Mouse (Mus musculus): ENCODE measurements around the gene Smarce1. TPM values are rescaled to one million over a fixed set of nuclear protein-coding genes. Genes with fewer than 3 reads are reported as not detected.

The Smarce1 gene
- polyA plus RNA-seq (2015; fragmentation: Nextera tagmentation; extraction: Ambion mirVana), result 322 and 331 TPM in 2 replicates

DNA sequence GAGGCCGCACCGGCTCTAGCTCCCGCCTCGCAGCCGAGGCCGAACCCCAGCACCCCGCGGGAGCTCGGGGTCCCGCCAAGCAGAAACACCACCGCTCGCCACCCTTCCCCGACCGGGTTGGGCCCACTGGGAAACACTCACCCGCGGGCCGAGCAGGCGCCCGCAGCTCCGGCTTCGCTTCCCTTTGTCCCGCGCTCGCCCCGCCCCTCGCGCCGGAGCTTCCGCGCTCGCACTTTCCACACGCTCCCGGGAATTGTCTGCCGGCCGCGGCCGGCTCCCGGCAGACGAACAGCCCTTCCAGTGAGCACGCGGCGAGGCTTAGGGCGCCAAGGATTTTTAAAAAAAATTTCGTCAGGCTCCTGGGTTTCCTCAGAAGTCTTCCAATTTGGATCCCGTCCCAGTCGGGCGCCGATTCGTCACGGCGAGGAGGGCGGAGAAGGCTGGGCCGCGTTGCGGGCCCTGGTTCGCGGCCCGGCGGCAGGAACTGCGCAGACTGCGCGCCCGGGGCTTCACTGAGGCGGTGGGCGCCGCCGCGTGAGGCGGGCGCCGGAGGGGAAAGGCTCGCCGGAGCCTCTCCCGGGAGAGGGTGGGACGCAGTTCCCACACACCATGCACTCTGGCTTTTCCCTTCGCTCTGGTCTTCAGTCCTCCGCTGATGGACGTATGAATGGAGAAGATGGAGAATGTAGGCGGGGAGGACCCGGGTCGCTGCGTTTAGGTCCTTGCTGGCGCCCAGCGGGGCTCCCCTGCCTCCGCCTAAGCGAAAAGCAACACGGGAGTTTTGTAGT lies at the start of gene Smarce1:
TSS of gene Smarce1 (minus strand) at position 757 of the 788 bp plus-strand sequence.
- peak; percentile 94 for ATAC-seq (replicated peaks)
- H3K9ac ChIP-seq, result peak within 1 kb of the TSS; percentile 99
- H3K4me1 ChIP-seq, result peaks cover 38% of the 10 kb centered on the region
- peak within 1 kb of the TSS; percentile 97 for H3K27ac ChIP-seq
- H3K27me3 ChIP-seq (replicated peaks), result no peaks in the 10 kb centered on the region
- H3K9me3 ChIP-seq, result no peaks in the 10 kb centered on the region
- H3K4me2 ChIP-seq, result peak within 1 kb of the TSS; percentile 78
- peak within 1 kb of the TSS; percentile 98 for H3K4me3 ChIP-seq
- H3K36me3 ChIP-seq (replicated peaks), result no peaks in the 10 kb centered on the region; the same call in 1 of the 2 replicates
- WGBS, result under 1% methylated on average over 81 of the region's 87 CpGs

DNA sequence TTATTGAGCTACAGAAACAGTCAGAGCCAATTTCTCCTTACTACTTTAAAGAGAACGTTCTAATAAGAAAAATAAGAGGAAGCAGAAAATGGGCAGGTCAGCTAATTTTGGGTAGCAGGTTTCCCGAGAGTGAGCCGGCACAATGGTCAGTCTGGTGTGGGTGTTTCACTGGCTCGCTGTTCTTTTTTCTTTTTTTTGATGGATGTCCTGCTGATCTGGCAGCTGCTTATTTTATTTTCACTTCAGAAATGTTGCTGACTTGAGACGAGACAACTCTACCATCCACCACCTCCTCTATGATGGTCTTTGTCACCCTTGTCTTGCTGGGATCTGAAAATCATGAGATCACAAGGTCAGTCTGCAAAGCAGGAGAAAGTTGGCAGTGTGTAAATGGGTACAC lies 49.2 kb upstream of the Smarce1 start:
- no peak overlapping the region for H3K27ac ChIP-seq

DNA sequence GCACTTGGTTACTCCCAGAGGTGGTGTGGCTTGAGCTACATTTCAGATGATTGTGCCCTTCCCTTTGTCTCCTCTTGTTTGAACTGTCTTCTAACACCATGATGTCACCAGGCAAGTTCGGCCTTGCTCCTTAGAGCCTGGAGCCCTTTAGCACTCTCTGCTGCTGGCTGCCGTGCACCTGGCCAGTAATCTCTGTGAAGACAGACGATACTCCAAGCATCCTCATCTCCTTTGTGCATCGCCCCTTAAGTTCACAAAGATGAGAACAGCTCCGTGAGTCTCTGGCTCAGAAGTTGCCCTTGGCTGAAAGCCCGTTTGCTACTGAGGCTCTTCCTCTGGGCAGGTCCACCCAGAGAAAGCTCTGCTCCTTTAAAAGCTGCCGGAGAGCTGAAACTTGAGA lies 46.0 kb upstream of the Smarce1 start:
- Histone ChIP-seq H3K27me3 (replicated peaks) (no peaks in the 10 kb centered on the region), H3K27ac (no peak overlapping the region), H3K9me3 (no peaks in the 10 kb centered on the region), H3K36me3 (replicated peaks) (no peaks in the 10 kb centered on the region), H3K9ac (no peak overlapping the region), H3K4me1 (no peaks in the 10 kb centered on the region), H3K4me2 (no peak overlapping the region), H3K4me3 (no peak overlapping the region)
- no peak for ATAC-seq (replicated peaks)
- 64% methylated on average over 7 of the region's 7 CpGs for WGBS

More for the DNA sequence above, 49.2 kb upstream of the Smarce1 start:
- no peak overlapping the region for H3K9ac ChIP-seq
- H3K9me3 ChIP-seq, result no peaks in the 10 kb centered on the region
- ATAC-seq (replicated peaks), result no peak
- H3K4me1 ChIP-seq, result no peaks in the 10 kb centered on the region
- no peaks in the 10 kb centered on the region for H3K36me3 ChIP-seq (replicated peaks)
- H3K4me3 ChIP-seq, result no peak overlapping the region
- H3K4me2 ChIP-seq, result no peak overlapping the region
- H3K27me3 ChIP-seq (replicated peaks), result no peaks in the 10 kb centered on the region
- 74% methylated on average over 5 of the region's 5 CpGs for WGBS

DNA sequence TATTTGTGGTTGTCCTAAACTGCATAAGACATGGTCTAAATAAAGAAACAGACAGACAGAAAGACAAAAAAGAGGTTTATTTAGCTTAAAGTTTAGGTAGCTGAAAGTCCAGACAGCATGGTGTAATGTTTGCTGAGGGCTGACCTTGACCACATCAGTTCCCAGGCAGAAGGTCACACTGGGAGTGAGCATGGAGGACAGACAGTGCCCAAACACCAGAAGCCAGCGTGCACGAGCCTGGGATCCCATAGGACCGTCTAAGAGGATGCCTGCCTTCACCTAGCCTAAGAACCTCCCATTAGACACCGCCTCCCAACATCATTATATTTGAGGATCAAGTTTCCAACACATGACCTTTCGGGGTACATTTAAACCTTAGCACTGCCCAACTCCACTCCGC lies 44.8 kb upstream of the Smarce1 start:
- H3K4me1 ChIP-seq, result no peaks in the 10 kb centered on the region
- no peak overlapping the region for H3K4me3 ChIP-seq
- H3K36me3 ChIP-seq (replicated peaks), result no peaks in the 10 kb centered on the region
- H3K9ac ChIP-seq, result no peak overlapping the region
- H3K9me3 ChIP-seq, result no peaks in the 10 kb centered on the region
- 88% methylated on average over 6 of the region's 6 CpGs for WGBS
- H3K27ac ChIP-seq, result no peak overlapping the region
- ATAC-seq (replicated peaks), result no peak
- no peaks in the 10 kb centered on the region for H3K27me3 ChIP-seq (replicated peaks)
- no peak overlapping the region for H3K4me2 ChIP-seq

DNA sequence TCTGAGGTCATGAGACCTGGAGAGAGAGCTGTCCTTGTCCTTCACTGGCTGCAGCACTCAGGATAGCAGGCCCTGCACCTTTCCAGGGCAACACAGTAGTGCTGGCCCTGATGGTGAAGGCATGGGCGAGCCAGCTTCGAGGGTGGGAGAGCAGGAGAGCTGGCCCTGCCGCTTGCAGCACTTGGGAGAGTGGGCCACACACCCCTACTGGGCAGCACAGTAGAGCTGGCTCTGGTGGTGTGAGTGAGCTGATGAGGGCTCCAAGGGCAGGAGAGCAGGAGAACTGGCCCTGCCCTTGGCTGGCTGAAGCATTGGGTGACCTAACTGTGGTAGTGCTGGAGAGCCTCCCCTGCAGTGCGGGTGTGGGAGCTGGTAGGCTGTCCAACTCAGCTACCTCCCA lies 41.9 kb upstream of the Smarce1 start:
- 90% methylated on average over 4 of the region's 4 CpGs for WGBS
- Histone ChIP-seq H3K4me3 (no peak overlapping the region), H3K4me1 (no peaks in the 10 kb centered on the region), H3K4me2 (no peak overlapping the region), H3K27ac (no peak overlapping the region), H3K9ac (no peak overlapping the region), H3K36me3 (replicated peaks) (no peaks in the 10 kb centered on the region), H3K27me3 (replicated peaks) (no peaks in the 10 kb centered on the region), H3K9me3 (no peaks in the 10 kb centered on the region)
- no peak for ATAC-seq (replicated peaks)

DNA sequence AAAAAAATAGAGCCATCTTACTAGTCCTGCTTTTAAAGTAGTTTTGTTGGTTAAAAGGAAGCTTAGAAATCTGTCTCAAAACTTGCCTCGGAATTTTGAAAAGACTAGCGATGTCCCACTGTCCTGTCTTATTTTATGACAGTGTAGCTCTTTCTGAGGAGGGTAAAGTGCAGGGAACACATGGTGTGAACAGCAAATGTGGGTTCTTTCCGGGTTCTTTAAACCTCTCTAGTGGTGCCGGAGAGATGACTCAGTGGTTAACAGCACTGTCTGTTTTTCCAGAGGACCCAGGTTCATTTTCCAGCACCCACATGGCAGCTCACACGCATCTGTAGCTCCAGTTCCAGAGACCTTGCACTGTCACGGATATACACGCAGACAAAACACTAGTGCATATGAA lies 38.4 kb upstream of the Smarce1 start:
- Histone ChIP-seq H3K27me3 (replicated peaks) (no peaks in the 10 kb centered on the region), H3K9ac (no peak overlapping the region), H3K9me3 (no peaks in the 10 kb centered on the region), H3K4me2 (no peak overlapping the region), H3K4me3 (no peak overlapping the region), H3K27ac (no peak overlapping the region), H3K36me3 (replicated peaks) (no peaks in the 10 kb centered on the region), H3K4me1 (peaks cover 2% of the 10 kb centered on the region; the same call in 1 of the 2 replicates)
- 78% methylated on average over 7 of the region's 7 CpGs for WGBS
- ATAC-seq (replicated peaks), result no peak

DNA sequence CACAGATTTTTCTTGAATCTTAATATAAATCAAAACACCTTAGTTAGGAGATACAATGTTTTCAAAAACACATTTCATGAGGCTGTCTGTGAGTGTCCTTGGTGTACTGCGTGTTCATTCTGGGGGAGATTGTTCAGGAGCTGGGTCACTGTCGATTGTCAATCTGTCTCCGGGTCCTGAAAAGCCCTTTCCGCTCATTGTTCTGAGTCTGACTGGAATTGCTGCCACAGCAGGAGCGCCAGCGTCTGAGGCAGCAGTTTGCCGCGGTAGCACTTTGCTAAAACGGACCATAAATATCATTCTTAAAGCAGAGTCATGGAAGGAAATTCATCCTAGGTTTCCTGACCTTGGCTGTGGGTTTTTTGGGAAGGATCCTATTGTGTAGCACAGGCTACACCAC lies 35.0 kb upstream of the Smarce1 start:
- no peak overlapping the region for H3K27ac ChIP-seq
- no peaks in the 10 kb centered on the region for H3K36me3 ChIP-seq (replicated peaks)
- no peak overlapping the region for H3K4me3 ChIP-seq
- H3K27me3 ChIP-seq (replicated peaks), result no peaks in the 10 kb centered on the region
- ATAC-seq (replicated peaks), result no peak
- peaks cover 2% of the 10 kb centered on the region; the same call in 1 of the 2 replicates for H3K4me1 ChIP-seq
- H3K9me3 ChIP-seq, result no peaks in the 10 kb centered on the region
- no peak overlapping the region for H3K4me2 ChIP-seq
- H3K9ac ChIP-seq, result no peak overlapping the region
- WGBS, result 22% methylated on average over 9 of the region's 9 CpGs

DNA sequence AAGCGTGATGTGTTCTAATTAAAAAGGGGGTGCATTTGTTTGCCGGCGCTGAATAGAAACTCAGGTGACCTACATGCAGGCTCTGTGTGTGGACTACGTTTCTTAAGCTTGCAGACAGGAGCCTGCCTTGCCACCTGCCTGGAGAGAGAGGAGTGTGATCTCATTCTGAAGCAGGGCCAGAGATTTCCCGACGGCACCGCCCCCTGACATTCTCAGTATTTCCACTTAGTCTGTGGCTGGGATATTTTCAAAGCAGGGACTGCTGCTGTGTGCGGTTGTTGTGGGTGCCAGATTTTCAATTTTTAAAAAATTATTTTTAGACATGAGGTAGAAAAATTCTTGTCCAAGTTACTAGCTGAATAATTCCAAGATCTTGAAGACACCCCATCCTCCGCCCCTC lies 34.4 kb upstream of the Smarce1 start:
- Histone ChIP-seq H3K4me3 (no peak overlapping the region), H3K9me3 (no peaks in the 10 kb centered on the region), H3K9ac (no peak overlapping the region), H3K4me1 (peaks cover 2% of the 10 kb centered on the region; the same call in 1 of the 2 replicates), H3K36me3 (replicated peaks) (no peaks in the 10 kb centered on the region), H3K4me2 (no peak overlapping the region), H3K27me3 (replicated peaks) (no peaks in the 10 kb centered on the region), H3K27ac (no peak overlapping the region)
- no peak for ATAC-seq (replicated peaks)
- WGBS, result 72% methylated on average over 9 of the region's 9 CpGs

DNA sequence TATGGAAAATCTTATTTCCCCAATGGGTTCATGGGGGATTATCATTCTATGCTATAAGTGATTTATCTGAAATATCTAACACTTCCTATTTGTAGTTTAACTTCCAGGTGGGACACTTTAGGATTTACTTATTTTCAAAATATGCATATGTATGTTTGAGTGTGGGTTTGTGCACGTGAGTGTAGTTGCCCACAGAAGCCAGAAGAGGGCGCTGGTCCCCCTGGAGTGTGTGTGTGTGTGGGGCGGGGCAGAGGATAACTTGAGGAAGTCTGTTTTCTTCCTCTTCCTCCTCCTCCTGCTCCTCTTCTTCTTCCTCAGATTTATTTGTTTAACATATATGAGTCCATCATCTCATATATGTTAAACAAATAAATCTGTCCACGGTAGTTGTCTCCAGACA lies 25.4 kb upstream of the Smarce1 start:
- H3K4me1 ChIP-seq, result no peaks in the 10 kb centered on the region
- H3K9me3 ChIP-seq, result no peaks in the 10 kb centered on the region
- no peak overlapping the region for H3K27ac ChIP-seq
- no peaks in the 10 kb centered on the region for H3K27me3 ChIP-seq (replicated peaks)
- H3K4me2 ChIP-seq, result no peak overlapping the region
- H3K36me3 ChIP-seq (replicated peaks), result no peaks in the 10 kb centered on the region
- 75% methylated on average over 4 of the region's 4 CpGs for WGBS
- H3K9ac ChIP-seq, result no peak overlapping the region
- no peak overlapping the region for H3K4me3 ChIP-seq
- no peak for ATAC-seq (replicated peaks)

DNA sequence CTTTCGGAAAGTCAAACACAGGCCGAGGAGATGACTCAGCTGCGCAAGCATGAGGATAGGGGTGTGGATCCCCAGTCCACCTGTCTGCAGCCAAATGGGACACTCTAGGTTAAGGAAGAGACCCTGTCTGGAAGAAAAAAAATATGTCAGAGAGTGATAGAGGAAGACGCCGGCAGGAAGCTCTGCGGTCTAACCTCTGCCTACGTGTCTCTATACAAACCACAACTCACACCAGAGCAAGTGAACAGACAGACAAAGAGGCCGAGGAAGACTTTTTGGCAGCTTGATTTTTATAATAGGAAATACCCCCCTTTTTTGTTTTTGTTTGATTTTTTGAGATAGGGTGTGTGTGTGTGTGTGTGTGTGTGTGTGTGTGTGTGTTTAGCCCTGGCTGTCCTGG lies 24.5 kb upstream of the Smarce1 start:
- H3K9ac ChIP-seq, result no peak overlapping the region
- no peak overlapping the region for H3K4me3 ChIP-seq
- no peak overlapping the region for H3K4me2 ChIP-seq
- ATAC-seq (replicated peaks), result no peak
- H3K9me3 ChIP-seq, result no peaks in the 10 kb centered on the region
- WGBS, result 96% methylated on average over 8 of the region's 8 CpGs
- no peaks in the 10 kb centered on the region for H3K36me3 ChIP-seq (replicated peaks)
- no peak overlapping the region for H3K27ac ChIP-seq
- no peaks in the 10 kb centered on the region for H3K4me1 ChIP-seq
- H3K27me3 ChIP-seq (replicated peaks), result no peaks in the 10 kb centered on the region

DNA sequence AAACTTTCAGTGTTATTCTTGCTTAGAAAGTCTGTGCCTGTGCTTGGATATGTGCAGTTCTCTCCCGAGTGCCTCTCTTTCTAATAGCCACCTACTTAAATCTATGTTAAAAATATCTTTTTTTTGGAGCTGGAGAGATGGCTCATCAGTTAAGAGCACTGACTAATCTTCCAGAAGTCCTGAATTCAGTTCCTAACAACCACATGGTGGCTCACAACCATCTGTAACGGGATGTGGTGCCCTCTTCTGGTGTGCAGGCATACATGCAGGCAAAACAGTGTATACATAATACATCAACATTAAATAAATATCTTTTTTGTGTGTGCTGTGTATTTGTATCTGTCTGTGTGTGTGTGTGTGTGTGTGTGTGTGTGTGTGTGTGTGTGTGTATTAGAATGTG lies 23.1 kb upstream of the Smarce1 start:
- H3K4me1 ChIP-seq, result no peaks in the 10 kb centered on the region
- ATAC-seq (replicated peaks), result no peak
- no peak overlapping the region for H3K9ac ChIP-seq
- no peaks in the 10 kb centered on the region for H3K36me3 ChIP-seq (replicated peaks)
- no peak overlapping the region for H3K27ac ChIP-seq
- WGBS, result 56% methylated on average over 2 of the region's 2 CpGs
- H3K4me2 ChIP-seq, result no peak overlapping the region
- no peaks in the 10 kb centered on the region for H3K27me3 ChIP-seq (replicated peaks)
- no peak overlapping the region for H3K4me3 ChIP-seq
- no peaks in the 10 kb centered on the region for H3K9me3 ChIP-seq

DNA sequence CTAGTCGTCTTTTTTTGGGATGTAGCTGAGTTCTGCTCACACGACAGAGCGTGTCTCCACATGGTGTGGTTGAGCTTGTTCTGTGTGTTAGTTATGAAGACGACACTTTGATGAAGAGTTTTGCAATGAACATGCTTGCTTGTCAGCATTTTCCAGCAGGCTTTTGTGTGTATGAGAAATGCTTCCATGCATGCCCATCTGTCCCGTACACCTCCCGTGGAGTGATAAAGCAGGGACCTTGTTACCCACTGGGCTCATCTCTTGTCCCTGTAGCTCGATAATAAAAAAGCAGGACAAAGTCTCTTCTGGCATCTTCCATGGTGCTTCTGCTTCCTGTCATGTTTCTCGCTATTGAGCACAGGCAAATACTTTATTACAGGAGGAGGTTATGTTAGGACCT lies 21.9 kb upstream of the Smarce1 start:
- ATAC-seq (replicated peaks), result no peak
- 57% methylated on average over 8 of the region's 8 CpGs for WGBS

DNA sequence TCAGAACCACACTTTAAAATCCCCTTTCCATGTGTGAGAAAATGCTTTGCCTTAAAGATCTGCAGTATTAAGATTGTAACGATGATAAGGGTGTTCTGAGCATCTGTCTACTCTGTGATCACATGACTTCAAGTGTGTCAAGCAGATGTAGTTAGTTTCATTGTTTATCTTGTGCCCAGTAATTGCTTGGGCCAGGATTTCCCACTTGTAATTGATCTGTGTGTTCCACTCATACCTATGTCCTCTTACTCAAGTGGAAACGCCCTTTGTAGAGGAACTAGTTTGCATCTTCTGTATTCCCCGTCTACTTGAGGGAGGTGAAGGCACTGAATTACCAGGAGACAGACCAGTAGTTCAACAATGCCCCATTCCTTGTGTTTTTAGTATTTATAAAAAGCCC lies 19.8 kb upstream of the Smarce1 start:
- Histone ChIP-seq H3K4me1 (no peaks in the 10 kb centered on the region), H3K4me3 (no peak overlapping the region), H3K36me3 (replicated peaks) (no peaks in the 10 kb centered on the region), H3K9me3 (no peaks in the 10 kb centered on the region), H3K27ac (no peak overlapping the region), H3K4me2 (no peak overlapping the region), H3K27me3 (replicated peaks) (no peaks in the 10 kb centered on the region), H3K9ac (no peak overlapping the region)
- ATAC-seq (replicated peaks), result no peak
- 84% methylated on average over 3 of the region's 3 CpGs for WGBS

More for the DNA sequence above, 21.9 kb upstream of the Smarce1 start:
- Histone ChIP-seq H3K9ac (no peak overlapping the region), H3K4me1 (no peaks in the 10 kb centered on the region), H3K27me3 (replicated peaks) (no peaks in the 10 kb centered on the region), H3K4me2 (no peak overlapping the region), H3K36me3 (replicated peaks) (no peaks in the 10 kb centered on the region), H3K9me3 (no peaks in the 10 kb centered on the region), H3K27ac (no peak overlapping the region), H3K4me3 (no peak overlapping the region)

All from midbrain, embryonic 15.5 days (tissue).